Mouse (Mus musculus) common myeloid progenitor, adult 5-6 weeks (primary cell): ENCODE results near the gene Arhgap17. TPM values are rescaled to one million over a fixed set of nuclear protein-coding genes. Genes with fewer than 3 reads are reported as not detected.

ENCODE experiments used
- ATAC-seq: replicated peaks from 2 replicates; pipeline ENCODE4 v1.8.0; 2016; ENCODE audit warnings: low read depth, mild to moderate bottlenecking, moderate TSS enrichment, inconsistent platforms; ENCODE audit not compliant: poor library complexity, severe bottlenecking
- total RNA-seq: library from RNA; stranded (forward); fragments of 200-1000, 187-1606 nt; gene quantifications from 2 replicates; pipeline ENCODE4 v1.2.3, GENCODE M21; 2017

Arhgap17 gene
- total RNA-seq, 1 experiment from 2014 or later, result 43.3 TPM

DNA sequence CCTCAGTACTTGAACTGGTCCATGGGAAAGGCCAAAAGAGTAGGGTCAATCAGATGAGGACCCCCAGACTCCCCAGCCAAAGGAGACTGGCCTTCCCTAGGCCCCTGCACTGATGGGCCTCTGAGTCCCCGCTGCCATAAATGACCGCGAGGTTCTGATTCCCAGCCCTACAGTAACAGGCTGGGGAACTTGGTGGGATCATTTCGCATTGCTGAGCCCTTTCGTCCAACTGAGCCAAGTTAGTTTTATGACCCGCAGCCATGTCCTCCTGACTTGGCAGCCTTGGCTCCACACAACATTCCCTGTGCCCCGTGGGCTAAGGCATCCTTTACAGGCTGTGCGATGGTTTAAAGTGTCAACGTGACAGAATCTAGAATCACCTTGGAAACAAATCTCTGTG, 985 bp upstream of the Arhgap17 start:
- ATAC-seq, result no peak

DNA sequence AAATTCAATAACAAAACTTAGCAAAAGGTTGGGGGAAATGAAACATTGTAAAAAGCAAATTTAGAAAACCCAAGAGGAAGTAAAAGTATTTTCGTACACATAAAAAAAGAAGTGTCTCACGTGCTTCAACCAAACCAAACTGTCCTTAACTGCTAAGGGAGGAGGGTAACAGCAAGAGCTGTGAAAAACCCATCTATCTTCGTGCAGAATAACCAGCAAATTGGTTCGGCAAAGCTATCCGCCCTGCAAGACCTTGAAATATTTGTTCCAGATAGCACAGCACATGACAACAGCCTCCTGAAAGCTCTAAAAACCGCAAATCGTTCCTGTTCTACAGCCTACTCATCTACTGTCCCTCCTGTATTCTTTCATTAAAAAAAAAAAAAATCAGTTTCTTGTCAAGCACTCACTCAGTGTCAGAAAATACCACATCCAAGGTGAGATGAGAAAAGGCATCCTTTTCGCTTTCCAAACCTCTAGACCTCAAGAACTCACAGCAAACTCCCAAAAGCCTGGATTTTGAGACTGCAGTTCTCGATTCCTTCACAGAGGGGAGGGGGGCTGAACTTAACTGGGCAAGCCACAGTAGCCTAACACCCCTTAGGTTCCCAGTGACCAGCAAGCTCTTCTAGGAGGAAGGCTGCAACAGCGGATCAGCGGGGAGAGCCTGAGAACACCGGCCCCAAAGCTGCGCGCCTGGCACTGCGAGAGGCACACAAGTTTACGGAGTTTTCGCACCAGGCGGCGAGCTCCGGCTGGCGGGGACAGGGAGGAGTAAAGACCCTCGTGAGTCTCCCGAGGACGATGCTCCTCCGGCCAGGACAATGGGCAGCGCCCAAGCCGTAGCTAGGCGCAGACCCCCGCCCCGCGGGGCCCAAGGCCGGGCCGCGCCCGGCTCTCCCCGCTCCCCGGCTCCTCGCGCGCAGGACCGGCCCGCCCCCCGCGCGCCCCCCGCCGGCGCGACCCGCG, 653 bp downstream of the Arhgap17 start:
- ATAC-seq, result no peak

DNA sequence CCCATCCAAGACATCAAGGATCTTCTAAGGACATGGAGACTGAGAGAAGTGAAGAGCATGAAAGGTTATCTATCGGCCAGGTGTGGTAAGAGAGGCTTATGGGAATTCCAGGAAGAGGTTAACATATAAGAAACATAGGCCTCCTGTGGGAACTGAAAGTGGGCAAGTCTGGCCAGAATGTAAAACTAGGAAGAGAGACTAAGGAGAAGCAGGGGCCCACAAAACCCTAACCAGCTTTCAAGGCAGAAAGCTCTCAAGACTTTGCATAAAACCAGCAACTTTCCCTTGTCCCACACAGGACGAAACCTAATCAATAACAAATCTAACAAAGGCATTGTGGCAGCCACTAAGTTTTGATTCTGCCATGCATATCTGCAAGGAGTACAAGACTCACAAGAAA, 1.5 kb downstream of the Arhgap17 start:
- no peak for ATAC-seq

DNA sequence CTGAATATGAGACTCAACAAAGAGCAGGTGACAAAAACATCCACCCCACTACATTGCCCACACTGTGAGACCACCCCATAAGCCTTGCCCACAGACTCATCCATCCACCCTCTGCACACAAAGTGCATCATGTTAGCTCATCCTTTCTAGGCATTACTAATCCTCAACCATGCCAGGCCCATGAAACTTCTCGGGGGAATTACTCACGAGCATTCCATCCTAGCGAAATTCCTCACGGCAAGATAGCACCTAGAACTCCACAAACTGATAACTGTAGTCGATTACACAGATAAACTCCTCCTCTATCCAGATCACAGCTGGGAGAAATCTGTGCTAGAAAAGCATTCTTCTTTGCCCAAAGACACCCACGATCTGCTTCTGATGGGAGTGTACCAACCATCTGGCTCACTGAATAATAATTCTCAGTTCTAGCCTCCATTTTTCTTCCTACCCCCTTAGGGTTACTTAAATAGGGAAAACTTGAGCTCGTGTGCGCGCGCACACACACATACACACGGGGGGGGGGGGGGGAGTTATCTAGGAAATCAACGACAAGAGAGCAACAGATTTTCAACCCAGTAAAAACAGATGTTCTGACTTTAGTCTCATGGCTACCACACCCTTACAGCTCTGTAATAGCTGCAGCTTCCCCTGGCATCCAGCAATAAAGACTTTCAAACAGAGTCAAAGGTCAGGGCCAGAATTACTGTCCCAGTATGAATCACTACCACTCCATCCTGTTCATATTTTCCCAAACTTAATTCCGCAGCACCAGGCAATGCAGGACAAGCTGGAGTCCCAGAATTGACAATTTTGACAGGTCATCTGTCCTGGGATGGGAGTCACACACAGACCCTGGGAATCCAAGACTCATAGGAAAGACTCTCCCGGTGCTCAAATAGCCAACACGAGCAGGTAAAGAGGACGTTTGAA, 2.2 kb downstream of the Arhgap17 start:
- no peak for ATAC-seq

DNA sequence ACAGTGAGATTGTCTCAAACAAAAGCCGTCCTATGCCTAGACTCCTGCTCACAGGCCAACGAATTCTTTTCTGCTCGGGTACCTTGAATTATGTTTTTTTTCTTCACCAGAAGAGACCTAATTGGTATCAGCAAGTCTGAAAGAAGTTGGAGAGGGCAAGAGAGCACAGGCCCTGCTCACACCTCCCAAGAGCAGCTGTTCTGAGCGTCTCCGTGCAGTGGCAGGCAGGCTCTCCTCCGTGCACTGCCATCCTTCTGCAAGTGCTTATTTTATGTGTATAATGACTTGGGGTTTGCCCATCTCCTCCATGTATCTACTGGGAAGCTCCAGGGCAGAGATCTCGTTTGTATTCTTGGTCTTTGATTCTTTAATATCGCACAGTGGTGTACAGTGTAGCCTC, 2.9 kb downstream of the Arhgap17 start:
- ATAC-seq, result no peak

DNA sequence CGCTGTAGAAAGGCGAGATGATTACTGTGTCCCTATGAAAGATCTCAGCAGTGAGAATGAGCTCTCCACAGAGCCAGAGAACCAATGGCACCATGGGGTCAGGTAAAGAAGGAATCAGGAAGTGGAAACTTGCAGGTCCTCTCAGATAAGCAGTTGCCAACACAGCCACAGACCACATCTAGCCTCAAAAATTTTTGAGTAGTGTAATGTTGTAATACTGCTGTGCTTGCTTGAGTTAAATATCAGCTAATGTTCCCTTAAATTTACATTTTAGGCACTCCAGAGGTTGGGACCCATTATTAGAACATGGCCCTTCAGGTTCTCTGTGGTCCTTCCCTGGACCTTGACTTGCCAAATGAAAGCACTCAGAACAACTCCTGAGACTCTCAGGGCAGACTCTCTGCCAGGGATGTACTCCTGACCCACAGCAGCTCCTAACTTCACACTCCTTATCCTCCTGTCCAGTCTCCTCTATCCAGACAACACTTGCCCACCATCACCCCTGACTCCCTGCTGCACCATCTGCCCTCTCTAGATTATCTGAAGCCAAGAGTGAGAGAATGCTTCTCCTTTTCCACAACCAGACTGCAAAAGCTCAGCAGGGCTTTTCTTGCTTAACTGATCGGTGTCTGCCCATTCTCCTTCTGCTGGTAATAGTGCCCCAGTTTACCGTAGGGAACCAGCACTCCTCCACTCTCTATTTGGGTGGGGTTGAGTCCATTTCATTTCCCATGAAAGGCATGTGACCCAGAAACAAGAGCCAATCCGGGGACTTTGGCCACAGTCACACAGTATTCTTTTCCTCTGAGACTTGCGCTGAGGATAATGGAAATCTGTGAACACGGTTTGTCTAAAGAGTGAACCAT, 3.6 kb downstream of the Arhgap17 start:
- ATAC-seq, result peak; percentile 53

DNA sequence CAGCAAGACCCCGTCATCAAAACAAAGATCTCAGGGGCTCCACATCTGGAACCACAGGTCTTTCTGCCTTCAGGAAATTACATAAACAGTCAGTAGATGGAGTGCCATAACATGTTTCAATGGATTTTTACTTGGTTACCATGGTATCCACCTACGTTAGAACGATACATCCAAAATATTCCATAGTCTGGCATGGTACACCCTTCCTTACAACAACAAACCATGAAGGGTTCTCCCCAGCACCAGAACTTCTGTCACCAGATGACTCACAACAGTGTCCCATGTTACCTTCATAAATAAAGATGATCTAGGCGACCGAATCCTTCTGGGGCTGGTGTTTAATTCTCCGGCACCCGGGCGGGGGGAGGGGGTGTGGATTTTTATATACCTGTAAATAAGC, 5.7 kb downstream of the Arhgap17 start:
- no peak for ATAC-seq

DNA sequence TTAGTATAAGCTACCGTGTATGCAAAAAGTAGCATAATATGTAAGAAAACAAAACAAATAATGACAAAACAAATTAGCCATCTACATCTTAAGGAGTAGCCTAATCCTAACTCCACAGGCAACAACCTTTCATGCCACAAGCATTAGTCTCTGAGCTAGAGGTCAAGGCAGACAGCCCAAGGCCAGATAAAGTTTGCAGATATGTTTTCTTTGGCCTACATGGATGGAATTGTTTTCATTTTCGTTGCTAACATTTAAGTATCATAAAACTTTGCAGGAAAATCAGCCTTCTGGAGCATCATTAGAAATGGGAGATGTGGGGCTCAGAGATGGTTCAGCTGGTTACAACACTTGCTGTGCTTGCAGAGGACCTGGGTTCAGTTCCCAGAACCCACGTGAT, 6.9 kb downstream of the Arhgap17 start:
- no peak for ATAC-seq

DNA sequence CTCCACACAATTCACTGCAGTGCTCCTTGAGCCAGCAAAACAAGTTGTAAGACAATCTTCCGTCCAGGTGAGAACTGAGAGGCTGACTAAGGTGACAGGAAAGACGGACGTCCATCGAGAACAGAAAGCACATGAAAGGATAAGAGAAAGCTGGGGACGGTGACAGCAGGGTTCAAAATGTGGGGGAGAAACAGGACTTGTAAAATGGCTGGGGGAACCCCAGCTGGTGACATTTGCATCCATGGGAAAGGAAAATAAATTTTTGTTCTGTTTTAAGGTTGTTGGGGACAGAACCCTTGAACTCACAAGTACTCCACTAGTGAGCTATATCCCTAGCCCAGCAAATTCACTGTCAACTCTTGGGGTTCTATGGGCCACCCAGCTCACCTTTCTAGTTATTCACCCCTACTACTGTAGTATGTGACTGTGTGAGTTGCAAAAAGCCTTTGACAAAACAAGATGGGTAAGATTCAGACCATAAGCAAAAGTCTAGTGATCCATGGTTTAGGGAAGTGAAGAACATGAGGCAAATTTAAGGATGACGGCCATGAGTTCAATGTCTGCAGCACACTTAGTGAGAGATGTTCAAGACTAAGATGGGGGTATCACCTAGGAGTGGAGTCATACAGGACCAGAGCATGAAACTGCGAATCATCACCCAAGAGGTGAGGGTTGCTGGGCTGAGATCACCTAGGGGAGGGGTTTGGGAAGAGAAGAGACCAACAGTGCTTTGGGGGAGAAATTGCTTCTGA, 8.3 kb downstream of the Arhgap17 start:
- ATAC-seq, result no peak

- no peak for ATAC-seq
These were observed 9.5 kb downstream of the Arhgap17 start for GRCm38 (mm10) chr7:123360185-123360584.

DNA sequence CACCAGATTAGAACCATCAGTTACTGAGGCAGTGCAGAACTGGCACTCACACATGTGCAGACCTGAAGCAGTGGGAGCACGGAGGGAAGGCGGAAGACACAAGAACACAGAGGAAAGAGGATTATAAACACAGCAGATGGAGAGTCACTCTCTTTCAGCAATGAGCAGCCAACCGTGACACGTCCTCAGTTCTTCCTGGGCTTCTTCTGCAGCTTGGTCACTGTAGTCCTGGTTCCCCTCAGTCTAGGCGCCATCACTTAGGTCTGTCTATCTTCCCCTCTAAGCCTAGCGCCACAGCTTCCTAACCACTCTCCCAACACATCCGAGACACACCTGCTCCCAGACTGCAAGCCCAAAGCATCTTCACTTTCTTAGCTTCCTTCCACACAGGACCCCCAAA, 10.6 kb downstream of the Arhgap17 start:
- ATAC-seq, result no peak

GRCm38 (mm10) chr7:123356158-123356557, 13.6 kb downstream of the Arhgap17 start:
- ATAC-seq, result peak; percentile 51

GRCm38 (mm10) chr7:123354851-123355250, 14.9 kb downstream of the Arhgap17 start:
- peak; percentile 14; the same call in 1 of the 2 replicates for ATAC-seq

DNA sequence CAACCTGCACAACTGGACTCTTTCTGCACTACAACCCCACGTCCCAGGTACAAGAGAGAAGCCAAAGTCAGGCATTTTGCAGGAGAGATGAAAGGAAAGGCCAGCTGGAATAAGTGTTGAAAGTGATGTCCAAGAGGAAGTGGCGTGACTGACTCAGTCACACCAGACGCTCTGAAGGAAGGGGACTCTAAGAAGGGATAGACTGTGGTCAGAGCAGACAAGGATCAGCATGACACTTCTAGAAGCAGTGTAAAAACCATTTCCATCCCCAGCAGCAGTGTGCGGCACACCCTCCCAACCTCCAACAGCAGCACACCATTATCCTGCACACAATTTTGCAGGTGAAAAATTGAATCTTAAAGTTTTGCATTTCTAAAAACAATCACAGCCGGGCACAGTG, 15.3 kb downstream of the Arhgap17 start:
- ATAC-seq, result peak; percentile 62

DNA sequence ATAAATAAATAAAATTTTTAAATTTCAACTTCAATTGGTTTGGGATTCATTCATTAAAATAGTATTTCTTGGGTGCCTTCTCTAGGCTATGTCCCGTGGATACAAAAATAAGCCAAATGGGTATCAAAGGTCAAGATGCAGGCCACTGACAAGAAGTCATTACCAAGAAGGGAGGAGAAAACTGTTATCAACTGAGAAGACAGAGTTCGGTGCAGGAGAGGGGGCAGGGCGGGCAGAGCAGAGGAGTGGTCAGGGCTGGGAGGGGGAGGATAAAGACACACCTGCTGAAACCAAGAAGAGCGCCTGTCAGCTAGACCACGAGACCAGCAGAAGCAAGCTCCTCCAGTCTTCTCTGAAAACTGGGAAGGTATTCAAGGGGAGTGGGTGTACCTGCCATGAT, 15.8 kb downstream of the Arhgap17 start:
- no peak for ATAC-seq

GRCm38 (mm10) chr7:123353081-123353480, 16.6 kb downstream of the Arhgap17 start:
- ATAC-seq, result no peak

- ATAC-seq, result no peak
These were observed 19.5 kb downstream of the Arhgap17 start for GRCm38 (mm10) chr7:123350243-123350642.

DNA sequence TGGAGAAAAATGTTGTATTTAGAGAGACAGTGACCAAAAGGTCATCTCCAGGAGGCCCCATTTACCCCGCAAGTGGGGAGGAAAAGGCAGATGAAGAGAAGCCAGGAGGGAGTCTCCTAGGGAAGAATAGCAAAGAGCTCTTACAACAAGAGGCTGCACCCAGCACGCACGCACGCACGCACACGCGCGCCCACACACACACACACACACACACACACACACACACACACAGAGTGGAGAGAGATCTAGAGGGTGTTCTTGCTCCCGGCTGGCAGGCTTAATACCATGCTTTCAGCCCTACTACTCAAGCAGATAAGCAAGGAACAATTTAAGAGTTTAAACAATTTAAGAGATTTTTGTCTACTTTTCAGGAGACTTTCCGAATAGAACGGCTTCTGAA, 19.9 kb downstream of the Arhgap17 start:
- ATAC-seq, result no peak

DNA sequence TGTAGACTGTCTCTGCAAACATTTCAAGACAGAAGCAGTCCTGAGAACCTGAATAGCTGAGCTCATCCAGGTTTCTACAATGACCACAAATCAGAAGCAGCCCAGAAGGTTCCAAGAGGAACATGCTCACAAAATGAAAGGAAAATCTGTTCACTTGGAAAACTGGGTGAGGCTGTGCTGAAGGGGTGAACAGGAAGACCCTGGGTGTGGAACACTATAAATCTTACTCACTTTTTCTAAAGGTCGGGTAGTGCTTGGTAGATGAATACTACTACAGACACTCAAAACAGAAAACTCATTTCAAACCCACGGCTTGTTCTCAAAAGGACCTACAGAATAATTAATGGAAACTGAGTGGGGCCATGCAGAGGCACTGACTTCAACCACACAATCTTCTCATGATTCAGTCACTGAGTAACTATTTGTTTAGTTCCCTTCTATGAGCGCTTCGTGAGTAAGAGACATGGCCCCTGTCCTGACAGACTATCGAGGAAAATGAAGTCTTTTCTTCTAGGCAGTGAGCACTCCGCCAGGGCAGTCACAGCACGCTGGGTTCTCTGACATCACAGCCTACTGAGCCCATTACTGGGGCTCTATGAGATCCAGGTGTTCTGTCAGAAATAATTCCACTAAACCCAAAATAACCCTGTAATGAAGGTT, 23.0 kb downstream of the Arhgap17 start:
- no peak for ATAC-seq
